Mouse (Mus musculus) MEL (cell line): ENCODE results near the gene Casz1.

Experiments used
- CTCF ChIP-seq, 3 experiments: IDR thresholded peaks in 2 of 3; conservative IDR thresholded peaks in 1 of 3; 2 replicates each; pipeline ENCODE4 v1.5.1; 2011 to 2012; ENCODE audit warnings: low read length in 3 of 3, low read depth in 2 of 3, mild to moderate bottlenecking in 2 of 3, improper control_type of control experiment in 1 of 3, inconsistent platforms in 1 of 3, mixed read lengths in 1 of 3, moderate library complexity in 1 of 3; ENCODE audit not compliant: control insufficient read depth in 1 of 3, insufficient read depth in 1 of 3, poor library complexity in 1 of 3, severe bottlenecking in 1 of 3
- E2F4 ChIP-seq: IDR thresholded peaks from 2 replicates; pipeline ENCODE4 v1.6.1; 2011; ENCODE audit warnings: low read depth, low read length, improper control_type of control experiment, borderline replicate concordance
- GABPA ChIP-seq: IDR thresholded peaks from 2 replicates; pipeline ENCODE4 v1.6.1; 2012; ENCODE audit warnings: low read depth, mild to moderate bottlenecking, inconsistent platforms, low read length, improper control_type of control experiment, moderate library complexity
- MAX ChIP-seq: IDR thresholded peaks from 2 replicates; pipeline ENCODE4 v1.6.1; 2011; ENCODE audit warnings: low read length, improper control_type of control experiment
- MEF2A ChIP-seq: IDR thresholded peaks from 2 replicates; pipeline ENCODE4 v1.6.1; 2014; ENCODE audit warnings: low read depth, mild to moderate bottlenecking, inconsistent platforms, low read length, improper control_type of control experiment; ENCODE audit not compliant: poor library complexity, insufficient replicate concordance, severe bottlenecking; ENCODE audit errors: extremely low read depth
- MYC ChIP-seq: IDR thresholded peaks from 2 replicates; pipeline ENCODE4 v1.6.1; 2011; ENCODE audit warnings: low read depth, mild to moderate bottlenecking, low read length, improper control_type of control experiment, moderate library complexity
- NRF1 ChIP-seq: IDR thresholded peaks from 2 replicates; pipeline ENCODE4 v1.6.1; 2014; ENCODE audit warnings: low read depth, mild to moderate bottlenecking, inconsistent platforms, low read length, improper control_type of control experiment, moderate library complexity; ENCODE audit not compliant: poor library complexity, insufficient read depth, severe bottlenecking
- POLR2A ChIP-seq, 2 experiments: IDR thresholded peaks; 2 replicates each; pipeline ENCODE4 v1.6.1; 2011 to 2012; ENCODE audit warnings: low read length in 2 of 2, mild to moderate bottlenecking in 2 of 2, control low read depth in 1 of 2, improper control_type of control experiment in 1 of 2, low read depth in 1 of 2, moderate library complexity in 1 of 2; ENCODE audit not compliant: control insufficient read depth in 1 of 2, insufficient read depth in 1 of 2, poor library complexity in 1 of 2
- TAL1 ChIP-seq: IDR thresholded peaks from 2 replicates; pipeline ENCODE4 v1.6.1; 2012; ENCODE audit warnings: mild to moderate bottlenecking, inconsistent platforms, low read length, moderate library complexity, mixed read lengths
- UBTF ChIP-seq: IDR thresholded peaks from 2 replicates; pipeline ENCODE4 v1.6.1; 2012; ENCODE audit warnings: low read depth, mild to moderate bottlenecking, inconsistent platforms, low read length, improper control_type of control experiment, moderate library complexity, borderline replicate concordance; ENCODE audit not compliant: insufficient read depth
- USF1 ChIP-seq: IDR thresholded peaks from 2 replicates; pipeline ENCODE4 v1.6.1; 2014; ENCODE audit warnings: low read depth, mild to moderate bottlenecking, inconsistent platforms, low read length, improper control_type of control experiment, moderate library complexity
- USF2 ChIP-seq, 2 experiments: IDR thresholded peaks; 2 replicates each; pipeline ENCODE4 v1.6.1; 2011 to 2012; ENCODE audit warnings: improper control_type of control experiment in 2 of 2, low read length in 2 of 2, borderline replicate concordance in 1 of 2, inconsistent platforms in 1 of 2, low read depth in 1 of 2, mild to moderate bottlenecking in 1 of 2; ENCODE audit not compliant: insufficient read depth in 1 of 2
- ZNF384 ChIP-seq: IDR thresholded peaks from 2 replicates; pipeline ENCODE4 v1.6.1; 2012; ENCODE audit warnings: low read depth, mild to moderate bottlenecking, inconsistent platforms, low read length, improper control_type of control experiment

- no peak for TF ChIP-seq CTCF (IDR thresholded peaks at IDR 0.05 in 2 of 3, conservative IDR thresholded peaks at IDR 0.05 in 1 of 3; ENCODE audit: control insufficient read depth in 1 of 3, insufficient read depth in 1 of 3, low read depth in 2 of 3, low read length in 3 of 3, poor library complexity in 1 of 3, severe bottlenecking in 1 of 3)
- TF ChIP-seq POLR2A (IDR thresholded peaks at IDR 0.05; ENCODE audit: control insufficient read depth in 1 of 2, insufficient read depth in 1 of 2, low read depth in 1 of 2, low read length in 2 of 2, poor library complexity in 1 of 2): no peak
- TF ChIP-seq NRF1: no peak
- TF ChIP-seq USF2 (IDR thresholded peaks at IDR 0.05; ENCODE audit: borderline replicate concordance in 1 of 2, insufficient read depth in 1 of 2, low read depth in 1 of 2, low read length in 2 of 2): no peak
- TF ChIP-seq TAL1: no peak
- TF ChIP-seq GABPA: no peak
- TF ChIP-seq ZNF384: no peak
- no peak for TF ChIP-seq USF1
- TF ChIP-seq E2F4: no peak
- TF ChIP-seq MYC: no peak
- no peak for TF ChIP-seq MAX
- no peak for TF ChIP-seq UBTF
- TF ChIP-seq MEF2A: no peak
Observed at GRCm38 (mm10) chr4:148836391-148836790, 32.2 kb downstream of the Casz1 start.
